Mouse (Mus musculus): ENCODE data around the gene Taar7e. TPM values are rescaled to one million over a fixed set of nuclear protein-coding genes. Genes with fewer than 3 reads are reported as not detected.
"Not testable (repeated sequence)": the region's sequence is repeated elsewhere in the genome, so short reads cannot be mapped to it uniquely, and the experiment has no call there.

The Taar7e gene
- not detected in 2 replicates for polyA plus RNA-seq (2016; fragmentation: Nextera tagmentation; extraction: Ambion mirVana)

DNA sequence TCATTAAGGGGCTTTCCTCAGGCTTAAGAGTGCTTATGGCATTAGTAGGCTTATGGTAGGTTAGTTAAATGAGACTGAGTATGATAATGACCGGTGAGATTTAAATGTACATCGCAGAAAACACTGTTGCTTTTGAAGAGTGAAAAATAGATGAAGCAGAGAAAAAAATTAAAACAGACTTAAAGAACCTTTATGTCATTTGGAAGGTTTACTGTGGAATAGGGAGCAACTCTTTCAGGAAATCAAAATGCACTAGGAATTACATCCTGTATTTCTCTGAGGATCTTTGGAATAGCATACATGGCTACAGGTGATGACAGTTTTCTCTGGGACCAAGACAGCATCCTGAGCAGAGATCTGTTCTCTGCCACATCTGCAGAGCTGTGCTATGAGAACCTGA lies at the start of gene Taar7e:
Taar7e (plus strand) TSS at position 301 of the 400 bp plus-strand sequence.
- H3K9me3 ChIP-seq: no peaks in the 10 kb centered on the region
- 89% methylated on average over 2 of the region's 2 CpGs for WGBS

DNA sequence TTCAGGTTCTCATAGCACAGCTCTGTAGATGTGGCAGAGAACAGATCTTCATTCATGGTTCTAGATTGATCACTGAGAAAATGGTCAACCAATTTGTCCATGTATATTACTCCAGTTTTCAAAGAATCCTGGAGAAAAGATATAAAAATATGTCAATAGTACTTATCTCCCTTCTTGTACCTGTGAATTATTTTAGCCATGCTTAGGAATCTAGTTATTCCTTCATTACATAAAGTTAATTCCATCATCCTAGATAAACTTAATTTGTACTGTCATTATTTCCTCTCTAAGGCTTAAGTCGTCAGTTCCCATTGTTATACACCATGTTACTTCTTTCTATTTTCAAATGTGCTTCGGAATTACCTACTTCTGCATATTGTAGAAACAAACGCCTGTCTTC lies 44.0 kb upstream of the Taar7e start, which contains the start of gene Taar7a:
Taar7a (minus strand) TSS at position 101 of the 400 bp plus-strand sequence.
- Histone ChIP-seq H3K36me3 (replicated peaks) (no peaks in the 10 kb centered on the region), H3K27me3 (replicated peaks; ENCODE audit: low read depth, poor library complexity, severe bottlenecking) (no peaks in the 10 kb centered on the region), H3K4me1 (no peaks in the 10 kb centered on the region), H3K9me3 (peaks cover 2% of the 10 kb centered on the region; the same call in 1 of the 2 replicates), H3K27ac (replicated peaks) (no peak within 1 kb of the TSS), H3K4me3 (no peak within 1 kb of the TSS)
- 89% methylated on average over 3 of the region's 3 CpGs for WGBS
- no peak for DNase-seq (ENCODE audit: low spot score)

More for the DNA sequence above, at the start of gene Taar7e:
- H3K4me1 ChIP-seq: no peaks in the 10 kb centered on the region
- no peaks in the 10 kb centered on the region for H3K27me3 ChIP-seq (replicated peaks; ENCODE audit: low read depth, poor library complexity, severe bottlenecking)
- no peak within 1 kb of the TSS for H3K27ac ChIP-seq (replicated peaks)
- H3K36me3 ChIP-seq (replicated peaks): no peaks in the 10 kb centered on the region
- DNase-seq (ENCODE audit: low spot score): no peak
- no peak within 1 kb of the TSS for H3K4me3 ChIP-seq

DNA sequence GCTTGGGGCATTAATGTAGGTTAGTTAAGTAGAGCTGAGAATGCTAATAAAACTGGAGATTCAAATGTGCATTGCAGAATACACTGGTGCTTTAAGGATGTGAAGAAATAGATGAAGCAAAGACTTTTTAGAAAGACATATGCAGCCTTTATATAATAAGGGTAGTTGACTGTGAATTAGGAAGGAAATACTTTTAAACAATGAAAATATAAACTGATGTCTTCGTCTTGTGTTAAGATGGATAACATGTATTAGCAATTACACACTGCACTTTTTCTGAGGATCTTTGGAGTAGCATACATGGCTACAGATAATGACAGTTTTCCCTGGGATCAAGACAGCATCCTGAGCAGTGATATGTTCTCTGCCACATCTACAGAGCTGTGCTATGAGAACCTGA lies 37.8 kb upstream of the Taar7e start, which contains the start of gene Taar7b:
Taar7b (plus strand) TSS at position 301 of the 400 bp plus-strand sequence.
- Histone ChIP-seq H3K4me1 (no peaks in the 10 kb centered on the region), H3K36me3 (replicated peaks) (no peaks in the 10 kb centered on the region), H3K27me3 (replicated peaks; ENCODE audit: low read depth, poor library complexity, severe bottlenecking) (no peaks in the 10 kb centered on the region), H3K27ac (replicated peaks) (no peak within 1 kb of the TSS), H3K9me3 (no peaks in the 10 kb centered on the region), H3K4me3 (no peak within 1 kb of the TSS)
- WGBS: 84% methylated on average over 1 of the region's 1 CpGs
- DNase-seq (ENCODE audit: low spot score): no peak

DNA sequence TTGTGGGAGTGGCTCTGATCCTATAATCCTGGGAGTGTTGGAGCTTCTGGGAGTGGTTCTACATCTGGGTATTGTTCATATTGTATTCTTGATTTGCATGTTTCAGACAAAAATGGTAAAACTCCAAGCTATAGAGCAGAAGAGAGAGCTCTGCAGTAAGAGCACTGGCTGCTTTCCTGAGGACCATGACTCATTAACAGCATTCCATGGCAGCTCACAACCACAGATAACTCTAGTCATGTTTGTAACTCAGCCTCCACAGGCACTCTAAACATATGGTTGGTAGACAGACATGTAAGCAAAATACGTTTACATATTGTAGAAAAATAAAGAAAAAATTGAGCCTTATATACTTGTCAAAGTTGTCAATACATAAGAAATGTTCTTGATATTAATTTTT lies 31.0 kb upstream of the Taar7e start:
- 78% methylated on average over 1 of the region's 1 CpGs for WGBS
- no peaks in the 10 kb centered on the region for H3K9me3 ChIP-seq

DNA sequence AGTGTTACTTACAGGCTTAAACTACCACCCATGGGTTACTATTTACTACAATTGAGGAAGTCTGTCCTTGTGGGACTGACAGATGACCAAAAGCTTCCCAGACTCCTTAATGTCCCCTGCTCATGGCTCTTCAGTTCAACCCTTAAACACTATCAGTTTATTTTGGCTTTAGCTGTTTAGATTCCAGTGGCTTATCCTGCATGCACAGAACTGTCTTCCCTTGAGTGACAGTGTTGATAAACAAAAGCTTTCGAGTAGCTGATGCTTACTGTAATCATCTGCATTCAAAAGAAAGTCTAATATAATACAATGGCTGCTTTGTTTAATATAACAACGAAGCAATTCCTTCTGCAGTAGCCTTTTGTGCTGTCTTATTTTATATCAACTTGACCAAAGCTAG lies 30.4 kb upstream of the Taar7e start:
- no peaks in the 10 kb centered on the region for H3K4me1 ChIP-seq
- H3K27ac ChIP-seq (replicated peaks): no peak overlapping the region
- no peak overlapping the region for H3K4me3 ChIP-seq
- H3K9me3 ChIP-seq: no peaks in the 10 kb centered on the region
- no peaks in the 10 kb centered on the region for H3K27me3 ChIP-seq (replicated peaks; ENCODE audit: low read depth, poor library complexity, severe bottlenecking)
- DNase-seq (ENCODE audit: low spot score): no peak
- H3K36me3 ChIP-seq (replicated peaks): no peaks in the 10 kb centered on the region
- WGBS: 65% methylated on average over 2 of the region's 2 CpGs

More for the DNA sequence above, 31.0 kb upstream of the Taar7e start:
- no peak for DNase-seq (ENCODE audit: low spot score)
- Histone ChIP-seq H3K4me3 (no peak overlapping the region), H3K4me1 (no peaks in the 10 kb centered on the region), H3K27ac (replicated peaks) (no peak overlapping the region), H3K36me3 (replicated peaks) (no peaks in the 10 kb centered on the region), H3K27me3 (replicated peaks; ENCODE audit: low read depth, poor library complexity, severe bottlenecking) (no peaks in the 10 kb centered on the region)

DNA sequence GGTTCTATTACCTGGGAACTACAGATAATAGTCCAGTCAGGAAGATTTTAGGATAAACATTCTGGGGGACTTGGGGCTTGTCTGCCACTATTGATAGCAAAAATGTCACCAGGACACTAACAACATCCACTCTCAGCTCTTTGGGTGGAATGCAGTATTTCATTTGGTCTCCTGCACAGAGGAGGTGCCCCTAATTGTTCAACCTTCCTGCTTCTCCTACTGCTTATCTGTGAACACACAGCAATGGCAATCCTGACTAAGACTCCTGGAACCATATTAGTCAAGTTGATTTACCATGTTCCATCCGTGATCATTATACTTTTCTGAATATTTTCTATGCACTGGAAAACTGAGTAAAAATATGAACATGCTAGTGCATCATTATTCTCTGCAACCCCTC lies 29.3 kb upstream of the Taar7e start:
- 92% methylated on average over 1 of the region's 1 CpGs for WGBS

DNA sequence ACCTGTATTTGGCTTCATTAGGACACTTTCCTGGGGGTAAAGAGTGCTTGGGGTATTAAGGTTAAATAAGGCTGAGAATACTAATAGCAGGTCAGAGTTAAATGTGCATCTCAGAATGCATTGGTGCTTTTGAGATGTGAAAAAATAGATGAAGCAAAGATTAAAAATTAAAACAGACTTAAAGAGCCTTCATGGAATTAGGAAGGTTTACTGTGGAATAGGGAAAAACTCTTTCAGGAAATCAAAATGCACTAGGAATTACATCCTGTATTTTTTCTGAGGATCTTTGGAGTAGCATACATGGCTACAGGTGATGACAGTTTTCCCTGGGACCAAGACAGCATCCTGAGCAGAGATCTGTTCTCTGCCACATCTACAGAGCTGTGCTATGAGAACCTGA lies 10.5 kb upstream of the Taar7e start, which contains the start of gene Taar7d:
Taar7d (plus strand) TSS at position 301 of the 400 bp plus-strand sequence.
- no peaks in the 10 kb centered on the region for H3K27me3 ChIP-seq (replicated peaks; ENCODE audit: low read depth, poor library complexity, severe bottlenecking)
- no peaks in the 10 kb centered on the region for H3K4me1 ChIP-seq
- H3K27ac ChIP-seq (replicated peaks): no peak within 1 kb of the TSS
- no peak for DNase-seq (ENCODE audit: low spot score)
- H3K9me3 ChIP-seq: no peaks in the 10 kb centered on the region
- H3K36me3 ChIP-seq (replicated peaks): no peaks in the 10 kb centered on the region
- no peak within 1 kb of the TSS for H3K4me3 ChIP-seq

More for the DNA sequence above, 29.3 kb upstream of the Taar7e start:
- no peaks in the 10 kb centered on the region for H3K36me3 ChIP-seq (replicated peaks)
- no peak for DNase-seq (ENCODE audit: low spot score)
- H3K27ac ChIP-seq (replicated peaks): no peak overlapping the region
- H3K4me1 ChIP-seq: no peaks in the 10 kb centered on the region
- H3K9me3 ChIP-seq: no peaks in the 10 kb centered on the region
- H3K4me3 ChIP-seq: no peak overlapping the region
- no peaks in the 10 kb centered on the region for H3K27me3 ChIP-seq (replicated peaks; ENCODE audit: low read depth, poor library complexity, severe bottlenecking)

DNA sequence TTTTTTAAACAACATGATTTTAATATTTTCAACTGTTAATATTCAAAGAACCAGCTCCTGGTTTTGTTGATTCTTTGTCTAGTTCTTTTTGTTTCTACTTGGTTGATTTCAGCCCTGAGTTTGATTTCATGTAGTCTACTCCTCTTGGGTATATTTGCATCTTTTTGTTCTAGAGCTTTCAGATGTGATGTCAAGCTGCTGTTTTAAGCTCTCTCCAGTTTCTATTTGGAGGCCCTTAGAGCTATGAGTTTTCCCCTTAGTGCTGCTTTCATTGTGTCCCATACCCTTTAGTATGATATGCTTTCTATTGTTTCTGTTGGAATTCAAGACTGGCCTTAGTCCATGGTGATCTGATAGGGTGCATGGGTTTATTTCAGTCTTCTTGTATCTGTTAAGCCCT lies 6.1 kb upstream of the Taar7e start:
- Histone ChIP-seq H3K4me1 (no peaks in the 10 kb centered on the region), H3K4me3 (no peak overlapping the region), H3K9me3 (no peaks in the 10 kb centered on the region), H3K27me3 (replicated peaks; ENCODE audit: low read depth, poor library complexity, severe bottlenecking) (no peaks in the 10 kb centered on the region), H3K27ac (replicated peaks) (no peak overlapping the region), H3K36me3 (replicated peaks) (no peaks in the 10 kb centered on the region)
- DNase-seq (ENCODE audit: low spot score): no peak

DNA sequence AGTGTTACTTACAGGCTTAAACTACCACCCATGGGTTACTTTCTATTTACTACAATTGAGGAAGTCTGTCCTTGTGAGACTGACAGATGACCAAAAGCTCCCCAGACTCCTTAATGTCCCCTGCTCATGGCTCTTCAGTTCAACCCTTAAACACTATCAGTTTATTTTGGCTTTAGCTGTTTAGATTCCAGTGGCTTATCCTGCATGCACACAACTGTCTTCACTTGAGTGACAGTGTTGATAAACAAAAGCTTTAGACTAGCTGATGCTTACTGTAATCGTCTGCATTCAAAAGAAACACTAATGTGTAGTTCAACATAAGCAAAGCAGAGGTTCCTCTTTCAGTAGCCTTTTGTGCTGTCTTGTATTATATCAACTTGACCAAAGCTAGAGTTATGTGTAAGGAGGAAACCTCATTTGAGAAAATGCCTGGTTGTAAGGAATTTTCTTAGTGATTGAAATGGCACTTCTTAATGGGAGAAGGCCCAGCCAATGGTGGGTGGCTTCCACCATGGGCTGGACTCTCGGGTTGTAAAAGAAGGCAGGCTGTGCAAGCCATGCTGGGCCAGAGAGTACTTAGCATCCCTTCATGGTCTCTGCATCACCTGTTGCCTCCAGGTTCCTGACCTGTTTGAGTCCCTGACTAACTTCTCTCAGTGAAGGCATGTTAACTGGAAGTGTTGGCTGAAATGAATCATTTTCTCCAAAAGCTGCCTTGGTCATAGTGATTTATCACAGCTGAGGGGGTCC lies 2.9 kb downstream of the Taar7e start:
- H3K36me3 ChIP-seq (replicated peaks): no peaks in the 10 kb centered on the region
- H3K4me1 ChIP-seq: no peaks in the 10 kb centered on the region
- WGBS: 66% methylated on average over 2 of the region's 2 CpGs

DNA sequence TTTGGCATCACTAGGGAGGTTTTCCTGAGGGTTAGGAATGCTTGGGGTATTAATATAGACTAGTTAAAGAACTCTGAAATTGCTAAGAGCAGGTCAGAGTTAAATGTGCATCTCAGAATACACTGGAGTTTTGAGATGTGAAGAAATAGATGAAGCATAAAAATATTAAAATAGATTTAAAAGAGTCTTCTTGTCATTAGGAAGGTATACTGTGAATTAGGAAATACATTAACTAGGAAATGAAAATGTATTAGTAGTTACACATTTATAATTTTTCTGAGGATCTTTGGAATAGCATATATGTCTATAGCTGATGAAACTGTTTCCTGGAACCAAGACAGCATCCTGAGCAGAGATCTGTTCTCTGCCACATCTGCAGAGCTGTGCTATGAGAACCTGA lies 11.8 kb downstream of the Taar7e start, which contains the start of gene Taar7f:
Taar7f (plus strand) TSS at position 301 of the 400 bp plus-strand sequence.
- no peak for DNase-seq (ENCODE audit: low spot score)
- Histone ChIP-seq H3K27ac (replicated peaks) (no peak within 1 kb of the TSS), H3K9me3 (no peaks in the 10 kb centered on the region), H3K27me3 (replicated peaks; ENCODE audit: low read depth, poor library complexity, severe bottlenecking) (no peaks in the 10 kb centered on the region), H3K4me3 (no peak within 1 kb of the TSS), H3K4me1 (no peaks in the 10 kb centered on the region), H3K36me3 (replicated peaks) (no peaks in the 10 kb centered on the region)

More for the DNA sequence above, 2.9 kb downstream of the Taar7e start:
- Histone ChIP-seq H3K9me3 (no peaks in the 10 kb centered on the region), H3K4me3 (no peak overlapping the region), H3K27ac (replicated peaks) (no peak overlapping the region), H3K27me3 (replicated peaks; ENCODE audit: low read depth, poor library complexity, severe bottlenecking) (no peaks in the 10 kb centered on the region)
- no peak for DNase-seq (ENCODE audit: low spot score)

DNA sequence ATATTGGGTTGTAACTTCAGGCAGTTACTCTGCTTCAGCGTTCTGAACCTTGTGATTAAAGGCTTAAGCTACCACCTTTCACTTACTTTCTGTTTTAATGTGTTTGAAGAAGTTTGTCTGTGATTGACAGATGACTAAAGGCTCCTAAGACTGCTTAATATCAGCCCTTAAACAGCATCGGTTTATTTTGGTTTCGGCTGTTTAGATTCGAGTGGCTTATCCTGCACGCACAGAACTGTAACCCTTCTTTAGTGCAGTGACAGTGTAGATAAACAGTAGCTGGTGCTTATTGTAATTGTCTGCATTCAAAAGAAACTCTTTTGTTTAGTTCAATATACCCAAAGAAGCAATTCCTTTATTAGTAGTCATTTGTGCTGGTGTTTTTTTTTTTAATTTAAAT lies 14.6 kb downstream of the Taar7e start:
- H3K4me3 ChIP-seq: no peak overlapping the region
- H3K9me3 ChIP-seq: no peaks in the 10 kb centered on the region
- no peak for DNase-seq (ENCODE audit: low spot score)
- H3K27ac ChIP-seq (replicated peaks): no peak overlapping the region
- 77% methylated on average over 5 of the region's 5 CpGs for WGBS
- H3K4me1 ChIP-seq: no peaks in the 10 kb centered on the region
- no peaks in the 10 kb centered on the region for H3K27me3 ChIP-seq (replicated peaks; ENCODE audit: low read depth, poor library complexity, severe bottlenecking)
- H3K36me3 ChIP-seq (replicated peaks): no peaks in the 10 kb centered on the region

DNA sequence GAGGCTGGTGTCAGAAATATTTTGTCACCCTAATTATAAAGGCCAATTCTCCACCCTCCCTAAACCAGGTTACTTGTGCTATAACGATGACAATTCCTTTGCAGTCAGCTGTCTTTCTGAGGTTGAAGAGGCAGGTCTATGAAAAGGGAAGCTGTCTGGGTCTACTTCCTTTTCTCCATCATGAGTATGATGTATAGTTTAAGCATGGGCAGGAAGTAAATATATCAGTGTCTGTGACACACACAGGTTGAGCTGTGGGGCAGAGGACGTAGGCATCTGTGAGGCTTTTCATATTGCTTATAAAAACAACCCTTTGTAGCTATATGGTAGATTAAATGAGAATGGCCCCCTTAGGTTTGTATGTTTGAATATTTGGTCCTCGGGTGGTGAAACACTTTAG lies 21.6 kb downstream of the Taar7e start:
- H3K36me3 ChIP-seq (replicated peaks): no peaks in the 10 kb centered on the region
- WGBS: 91% methylated on average over 3 of the region's 3 CpGs
- no peak for DNase-seq (ENCODE audit: low spot score)

DNA sequence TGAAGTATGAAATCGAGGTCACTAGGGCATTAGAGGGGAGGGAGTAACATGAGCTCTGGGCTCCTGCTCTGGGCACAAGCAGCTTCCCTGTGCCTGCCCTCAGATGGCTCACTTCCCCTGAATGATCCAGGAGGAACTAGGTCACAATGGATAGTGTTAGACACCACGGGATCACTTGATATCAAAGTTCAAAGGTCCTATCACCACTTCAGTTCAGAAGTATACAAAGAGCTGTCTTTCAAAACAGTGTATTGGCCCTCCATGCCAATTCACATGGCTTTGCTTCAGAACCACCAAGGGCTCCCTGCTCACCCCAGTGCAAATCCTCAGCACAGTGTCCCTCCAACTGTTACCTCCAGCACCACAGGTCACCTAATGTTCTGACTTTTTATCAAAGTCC lies 37.3 kb downstream of the Taar7e start:
- 38% methylated on average over 2 of the region's 2 CpGs for WGBS
- not testable (repeated sequence) for H3K4me1 ChIP-seq; H3K36me3 ChIP-seq (replicated peaks); H3K9me3 ChIP-seq; H3K27ac ChIP-seq (replicated peaks); H3K4me3 ChIP-seq; DNase-seq (ENCODE audit: low spot score); H3K27me3 ChIP-seq (replicated peaks; ENCODE audit: low read depth, poor library complexity, severe bottlenecking)

More for the DNA sequence above, 21.6 kb downstream of the Taar7e start:
- Histone ChIP-seq H3K27ac (replicated peaks) (no peak overlapping the region), H3K4me3 (no peak overlapping the region), H3K9me3 (no peaks in the 10 kb centered on the region), H3K4me1 (no peaks in the 10 kb centered on the region), H3K27me3 (replicated peaks; ENCODE audit: low read depth, poor library complexity, severe bottlenecking) (no peaks in the 10 kb centered on the region)
